Mouse (Mus musculus): ENCODE measurements around the gene Uap1. TPM values are rescaled to one million over a fixed set of nuclear protein-coding genes. Genes with fewer than 3 reads are reported as not detected.

The Uap1 gene
- polyA plus RNA-seq, 1 experiment from 2014 or later: 69.3 TPM

- peaks cover 50% of the 10 kb centered on the region for H3K36me3 ChIP-seq
- H3K9ac ChIP-seq: no peak overlapping the region
- H3K27ac ChIP-seq: no peak overlapping the region
- no peaks in the 10 kb centered on the region for H3K9me3 ChIP-seq
- no peak overlapping the region for H3K4me2 ChIP-seq
- no peaks in the 10 kb centered on the region for H3K4me1 ChIP-seq
- H3K27me3 ChIP-seq: no peaks in the 10 kb centered on the region
- WGBS: 89% methylated on average over 1 of the region's 1 CpGs
- no peak for ATAC-seq (ENCODE audit: insufficient number of reproducible peaks, insufficient read depth, low FRiP score, low TSS enrichment, low read depth)
- H3K4me3 ChIP-seq: no peak overlapping the region
Measured at GRCm38 (mm10) chr1:170191925-170192324, 17.2 kb upstream of the Uap1 start.

GRCm38 (mm10) chr1:170190225-170190624 lies 15.5 kb upstream of the Uap1 start:
- Histone ChIP-seq H3K4me3 (no peak overlapping the region), H3K36me3 (peaks cover 33% of the 10 kb centered on the region), H3K9me3 (no peaks in the 10 kb centered on the region), H3K4me2 (no peak overlapping the region), H3K4me1 (no peaks in the 10 kb centered on the region), H3K27me3 (no peaks in the 10 kb centered on the region), H3K27ac (no peak overlapping the region), H3K9ac (no peak overlapping the region)
- no peak for ATAC-seq (ENCODE audit: insufficient number of reproducible peaks, insufficient read depth, low FRiP score, low TSS enrichment, low read depth)
- 70% methylated on average over 4 of the region's 4 CpGs for whole genome bisulfite sequencing

GRCm38 (mm10) chr1:170188601-170189000 lies 13.8 kb upstream of the Uap1 start:
- Histone ChIP-seq H3K4me3 (no peak overlapping the region), H3K4me1 (no peaks in the 10 kb centered on the region), H3K27me3 (no peaks in the 10 kb centered on the region), H3K9me3 (no peaks in the 10 kb centered on the region), H3K4me2 (no peak overlapping the region), H3K9ac (no peak overlapping the region), H3K36me3 (peaks cover 17% of the 10 kb centered on the region), H3K27ac (no peak overlapping the region)
- ATAC-seq (ENCODE audit: insufficient number of reproducible peaks, insufficient read depth, low FRiP score, low TSS enrichment, low read depth): no peak
- 74% methylated on average over 11 of the region's 11 CpGs for WGBS

GRCm38 (mm10) chr1:170186531-170186930 lies 11.8 kb upstream of the Uap1 start:
- Histone ChIP-seq H3K4me1 (no peaks in the 10 kb centered on the region), H3K4me2 (no peak overlapping the region), H3K9me3 (no peaks in the 10 kb centered on the region), H3K9ac (no peak overlapping the region), H3K27me3 (no peaks in the 10 kb centered on the region), H3K36me3 (peaks cover 5% of the 10 kb centered on the region), H3K27ac (no peak overlapping the region), H3K4me3 (no peak overlapping the region)
- no peak for ATAC-seq (ENCODE audit: insufficient number of reproducible peaks, insufficient read depth, low FRiP score, low TSS enrichment, low read depth)
- 85% methylated on average over 5 of the region's 5 CpGs for WGBS

GRCm38 (mm10) chr1:170185137-170185536 lies 10.4 kb upstream of the Uap1 start:
- no peaks in the 10 kb centered on the region for H3K4me1 ChIP-seq
- no peak overlapping the region for H3K4me3 ChIP-seq
- no peaks in the 10 kb centered on the region for H3K9me3 ChIP-seq
- 90% methylated on average over 3 of the region's 3 CpGs for WGBS
- H3K36me3 ChIP-seq: no peaks in the 10 kb centered on the region
- no peak for ATAC-seq (ENCODE audit: insufficient number of reproducible peaks, insufficient read depth, low FRiP score, low TSS enrichment, low read depth)
- H3K27me3 ChIP-seq: no peaks in the 10 kb centered on the region
- no peak overlapping the region for H3K4me2 ChIP-seq
- no peak overlapping the region for H3K9ac ChIP-seq
- no peak overlapping the region for H3K27ac ChIP-seq

GRCm38 (mm10) chr1:170182706-170183105 lies 7.9 kb upstream of the Uap1 start:
- no peak overlapping the region for H3K9ac ChIP-seq
- no peak overlapping the region for H3K4me3 ChIP-seq
- H3K9me3 ChIP-seq: no peaks in the 10 kb centered on the region
- H3K4me2 ChIP-seq: no peak overlapping the region
- no peak for ATAC-seq (ENCODE audit: insufficient number of reproducible peaks, insufficient read depth, low FRiP score, low TSS enrichment, low read depth)
- H3K27me3 ChIP-seq: no peaks in the 10 kb centered on the region
- no peak overlapping the region for H3K27ac ChIP-seq
- H3K36me3 ChIP-seq: no peaks in the 10 kb centered on the region
- H3K4me1 ChIP-seq: no peaks in the 10 kb centered on the region

GRCm38 (mm10) chr1:170176661-170177239 lies 2.0 kb upstream of the Uap1 start:
- Histone ChIP-seq H3K27me3 (no peaks in the 10 kb centered on the region), H3K9ac (no peak overlapping the region), H3K4me3 (no peak overlapping the region), H3K4me2 (no peak overlapping the region), H3K36me3 (no peaks in the 10 kb centered on the region), H3K4me1 (peaks cover 8% of the 10 kb centered on the region; the same call in 1 of the 2 replicates), H3K9me3 (no peaks in the 10 kb centered on the region), H3K27ac (no peak overlapping the region)
- WGBS: 83% methylated on average over 8 of the region's 8 CpGs
- ATAC-seq (ENCODE audit: insufficient number of reproducible peaks, insufficient read depth, low FRiP score, low TSS enrichment, low read depth): no peak

- H3K9ac ChIP-seq: no peak overlapping the region
- 56% methylated on average over 6 of the region's 6 CpGs for WGBS
- no peak overlapping the region for H3K27ac ChIP-seq
- no peak for ATAC-seq (ENCODE audit: insufficient number of reproducible peaks, insufficient read depth, low FRiP score, low TSS enrichment, low read depth)
- no peaks in the 10 kb centered on the region for H3K36me3 ChIP-seq
- H3K27me3 ChIP-seq: no peaks in the 10 kb centered on the region
- no peak overlapping the region for H3K4me3 ChIP-seq
- no peak overlapping the region; the same call in 1 of the 2 replicates for H3K4me2 ChIP-seq
- peaks cover 8% of the 10 kb centered on the region; the same call in 1 of the 2 replicates for H3K4me1 ChIP-seq
- no peaks in the 10 kb centered on the region for H3K9me3 ChIP-seq
Measured at GRCm38 (mm10) chr1:170175848-170176247, 1.1 kb upstream of the Uap1 start.

- no peaks in the 10 kb centered on the region for H3K9me3 ChIP-seq
- peak; percentile 74; the same call in 1 of the 2 replicates for ATAC-seq (ENCODE audit: insufficient number of reproducible peaks, insufficient read depth, low FRiP score, low TSS enrichment, low read depth)
- H3K9ac ChIP-seq: peak overlapping the region; percentile 85
- 1% methylated on average over 49 of the region's 50 CpGs for WGBS
- H3K27ac ChIP-seq: peak overlapping the region; percentile 87
- H3K4me3 ChIP-seq: peak overlapping the region; percentile 80
- H3K36me3 ChIP-seq: no peaks in the 10 kb centered on the region
- H3K4me1 ChIP-seq: peaks cover 8% of the 10 kb centered on the region; the same call in 1 of the 2 replicates
- H3K27me3 ChIP-seq: no peaks in the 10 kb centered on the region
- H3K4me2 ChIP-seq: peak overlapping the region; percentile 66
Measured at GRCm38 (mm10) chr1:170173991-170174813, 555 bp downstream of the Uap1 start.

- 91% methylated on average over 6 of the region's 6 CpGs for WGBS
- no peak overlapping the region for H3K4me2 ChIP-seq
- no peak overlapping the region for H3K4me3 ChIP-seq
- H3K9ac ChIP-seq: no peak overlapping the region
- H3K27ac ChIP-seq: no peak overlapping the region
- ATAC-seq (ENCODE audit: insufficient number of reproducible peaks, insufficient read depth, low FRiP score, low TSS enrichment, low read depth): no peak
- H3K36me3 ChIP-seq: peaks cover 25% of the 10 kb centered on the region
- H3K27me3 ChIP-seq: no peaks in the 10 kb centered on the region
- no peaks in the 10 kb centered on the region for H3K9me3 ChIP-seq
- no peaks in the 10 kb centered on the region for H3K4me1 ChIP-seq
Measured at GRCm38 (mm10) chr1:170167781-170168180, 7.0 kb downstream of the Uap1 start.

- no peaks in the 10 kb centered on the region for H3K27me3 ChIP-seq
- no peak overlapping the region for H3K4me3 ChIP-seq
- H3K9ac ChIP-seq: no peak overlapping the region
- WGBS: 90% methylated on average over 3 of the region's 3 CpGs
- H3K4me1 ChIP-seq: peaks cover 5% of the 10 kb centered on the region; the same call in 1 of the 2 replicates
- ATAC-seq (ENCODE audit: insufficient number of reproducible peaks, insufficient read depth, low FRiP score, low TSS enrichment, low read depth): no peak
- no peak overlapping the region for H3K27ac ChIP-seq
- no peaks in the 10 kb centered on the region for H3K9me3 ChIP-seq
- no peak overlapping the region for H3K4me2 ChIP-seq
- peaks cover 45% of the 10 kb centered on the region for H3K36me3 ChIP-seq
Measured at GRCm38 (mm10) chr1:170164913-170165312, 9.8 kb downstream of the Uap1 start.

GRCm38 (mm10) chr1:170164053-170164614 lies 10.6 kb downstream of the Uap1 start:
- no peak overlapping the region for H3K4me3 ChIP-seq
- no peak overlapping the region for H3K9ac ChIP-seq
- no peak overlapping the region for H3K27ac ChIP-seq
- no peak overlapping the region for H3K4me2 ChIP-seq
- peaks cover 47% of the 10 kb centered on the region for H3K36me3 ChIP-seq
- no peaks in the 10 kb centered on the region for H3K9me3 ChIP-seq
- H3K27me3 ChIP-seq: no peaks in the 10 kb centered on the region
- peaks cover 5% of the 10 kb centered on the region; the same call in 1 of the 2 replicates for H3K4me1 ChIP-seq
- 84% methylated on average over 2 of the region's 2 CpGs for WGBS
- ATAC-seq (ENCODE audit: insufficient number of reproducible peaks, insufficient read depth, low FRiP score, low TSS enrichment, low read depth): no peak
